Mouse (Mus musculus) right cerebral cortex, postnatal 10 days (tissue): ENCODE results near the gene Kif1b.

Experiments used
- DNase-seq, 2 experiments: peaks; one replicate each; pipeline ENCODE4 v3.0.0; 2021; ENCODE audit warnings: low spot score in 2 of 2

Kif1b gene

DNA sequence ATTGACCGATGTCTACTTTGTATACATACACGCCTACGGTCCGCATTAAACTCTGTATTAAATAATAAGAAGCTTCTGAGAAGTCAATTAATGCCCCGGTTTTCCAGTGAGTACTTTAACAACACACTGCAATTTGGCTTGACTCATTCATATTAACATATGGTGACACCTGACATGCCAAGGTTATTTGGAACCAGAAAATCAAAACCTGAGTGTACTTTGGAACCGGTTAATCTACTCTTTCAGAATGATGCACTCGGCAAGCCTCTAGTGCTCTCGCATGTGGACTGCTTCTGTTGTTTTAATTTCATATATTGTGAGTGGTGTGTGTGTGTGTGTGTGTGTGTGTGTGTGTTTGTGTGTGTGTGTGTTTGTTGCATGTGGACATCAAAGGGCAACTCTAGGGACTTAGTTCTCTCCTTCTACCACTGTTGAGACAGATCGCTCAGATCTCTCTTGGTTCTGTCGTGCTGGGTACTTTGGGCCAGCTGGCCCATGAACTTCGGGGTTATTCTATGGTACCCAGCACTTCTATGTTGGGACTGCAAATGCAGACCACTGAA, 6.9 kb upstream of the Kif1b start:
- no peak for DNase-seq

DNA sequence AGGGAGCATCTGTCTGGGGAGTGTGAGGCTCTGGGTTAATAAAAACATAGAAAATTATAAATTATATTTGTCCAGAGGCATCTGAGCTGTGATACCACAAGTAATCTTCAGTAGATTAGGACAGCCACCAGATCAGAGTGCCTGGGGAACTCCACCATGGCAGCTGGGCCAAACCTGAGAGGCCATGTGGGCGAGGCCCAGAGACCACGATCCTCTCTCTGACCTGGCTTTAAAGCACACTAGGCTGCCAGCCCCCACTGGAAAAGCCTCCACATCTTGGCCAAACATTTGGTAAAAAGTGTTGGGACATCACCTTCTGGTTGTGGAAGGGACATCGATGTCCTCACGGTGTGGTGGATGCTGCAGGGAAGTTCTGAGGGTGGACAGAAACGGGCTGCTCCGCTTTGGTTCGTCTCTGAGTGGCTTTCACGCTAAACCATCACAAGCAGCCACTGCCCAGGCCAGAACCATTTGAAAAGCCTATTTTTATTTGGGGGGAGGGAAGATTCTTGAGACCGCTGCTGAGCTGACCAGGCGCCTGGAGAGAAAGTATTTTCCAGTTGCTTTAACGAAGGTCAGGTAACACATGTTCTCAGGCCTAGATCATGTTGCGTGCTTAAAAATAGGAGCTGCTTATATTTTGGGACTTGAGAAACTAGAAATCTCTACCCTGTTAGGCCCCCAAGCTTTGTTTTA, 6.2 kb upstream of the Kif1b start:
- no peak for DNase-seq

DNA sequence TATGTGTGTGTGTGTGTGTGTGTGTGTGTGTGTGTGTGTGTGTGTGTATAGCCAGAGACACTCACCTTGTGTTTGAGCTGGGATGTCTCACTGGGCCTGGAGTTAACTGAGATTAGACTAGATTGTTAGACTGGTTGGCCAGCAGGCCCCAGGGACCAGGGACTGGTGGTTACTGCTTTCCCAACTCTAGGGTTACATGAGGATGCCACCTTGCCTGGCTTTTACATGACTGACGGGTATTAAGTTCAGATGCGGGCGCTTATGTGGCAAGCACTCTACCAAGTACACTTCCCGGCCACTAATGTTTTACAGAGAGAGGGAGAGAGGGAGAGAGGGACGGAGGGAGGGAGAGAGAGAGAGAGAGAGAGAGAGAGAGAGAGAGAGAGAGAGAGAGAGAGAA, 4.5 kb upstream of the Kif1b start:
- no peak for DNase-seq

DNA sequence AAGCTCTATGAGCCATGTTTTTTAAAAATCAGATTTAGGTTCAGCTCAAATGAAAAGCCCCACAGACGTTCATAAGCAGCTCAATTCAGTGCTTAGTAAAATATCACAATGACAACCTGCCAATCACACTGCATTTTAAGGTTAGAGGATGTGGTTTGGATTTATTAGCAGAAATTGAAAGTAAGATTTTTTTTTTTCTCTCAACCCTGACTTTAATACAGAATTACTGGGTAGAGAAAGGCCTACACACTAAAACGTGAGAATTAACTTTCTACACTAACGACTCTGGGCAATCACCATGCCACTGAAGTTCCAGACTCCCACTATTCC, 963 bp upstream of the Kif1b start:
- DNase-seq, result no peak

DNA sequence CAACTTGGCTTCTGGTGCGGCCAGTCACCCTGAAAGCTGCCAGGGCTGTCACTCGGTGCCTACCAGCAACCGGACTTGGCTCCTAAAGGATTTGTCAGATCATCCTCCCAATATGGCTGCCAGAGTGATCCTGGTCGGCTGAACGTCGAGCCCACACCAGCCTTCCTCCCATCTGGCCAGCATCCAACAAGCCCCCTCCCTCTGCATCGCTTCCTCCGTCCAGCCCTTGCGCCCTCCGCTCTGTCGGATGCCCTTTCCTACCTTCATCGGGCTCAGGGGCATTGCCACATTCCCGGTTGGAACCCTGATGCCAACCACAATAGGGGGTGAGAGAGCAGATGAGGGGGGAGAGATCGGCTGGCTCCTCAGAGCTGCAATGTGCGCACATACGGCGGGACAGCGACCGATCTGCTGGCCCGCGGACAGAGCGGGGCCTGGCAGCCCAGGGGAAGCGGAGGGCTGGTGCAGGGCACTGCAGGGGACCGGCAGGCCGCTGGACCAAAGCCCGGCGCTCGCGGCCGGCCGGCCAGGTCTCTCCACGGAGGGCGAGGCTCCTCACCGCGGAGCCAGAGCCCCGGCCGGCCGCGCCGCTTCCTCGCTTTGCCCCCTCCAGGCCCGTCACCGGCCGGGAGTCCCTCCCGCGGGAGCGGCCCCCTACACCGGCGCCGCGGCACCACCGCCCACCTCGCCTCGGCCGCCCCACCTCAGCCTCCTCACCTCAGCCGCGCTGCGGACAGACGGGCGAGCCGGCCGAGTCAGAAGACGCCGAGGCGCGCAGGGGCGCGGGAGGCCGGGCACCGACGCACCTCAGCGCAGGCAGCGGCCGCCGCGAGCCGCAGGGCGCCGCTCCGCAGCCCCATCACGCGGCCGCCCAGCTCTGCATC, 539 bp downstream of the Kif1b start:
- peak; percentile 84 to 88 for DNase-seq

DNA sequence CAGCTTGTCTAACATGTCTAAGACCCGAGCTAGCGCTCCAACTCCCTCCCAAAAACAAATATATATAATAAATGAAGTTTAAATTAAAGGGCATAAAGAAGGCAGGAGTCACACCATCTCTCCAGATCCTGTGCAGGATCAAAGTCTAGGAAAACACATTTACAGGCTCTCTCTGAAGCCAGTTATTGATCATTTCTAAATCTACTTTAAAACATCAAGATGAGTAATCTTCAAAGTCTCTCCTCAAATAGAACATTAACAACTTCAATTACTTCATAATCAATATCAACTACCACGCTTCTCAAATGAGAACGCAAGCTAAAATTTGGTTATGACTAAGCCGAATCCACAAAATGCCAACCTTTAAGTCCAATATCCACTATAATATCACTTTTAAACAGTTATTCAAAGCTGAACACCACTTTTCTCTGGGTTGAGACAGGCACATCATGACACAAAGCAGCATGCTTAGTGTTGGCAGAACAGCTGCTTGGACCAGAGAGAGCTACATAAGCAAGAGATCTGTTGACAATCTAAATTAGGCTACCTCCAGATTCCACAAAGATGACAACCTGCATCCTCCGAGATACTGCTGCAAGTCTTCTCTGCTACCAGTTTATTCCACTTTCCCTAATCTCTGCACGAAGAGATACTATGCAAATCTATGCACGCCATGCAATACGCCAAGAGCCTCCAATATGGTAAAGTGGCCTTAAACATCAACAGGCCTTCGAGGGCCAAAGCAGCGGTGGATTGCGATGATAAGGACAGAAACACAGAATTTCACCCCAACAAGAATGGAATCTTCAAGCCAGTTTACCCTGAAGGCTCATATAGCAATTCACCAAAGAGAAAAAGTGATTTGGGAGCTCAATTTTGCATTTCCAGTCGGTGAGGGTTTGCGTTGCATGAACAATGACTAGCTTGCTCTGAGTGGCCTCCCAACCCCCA, 1.5 kb downstream of the Kif1b start:
- DNase-seq, result no peak

DNA sequence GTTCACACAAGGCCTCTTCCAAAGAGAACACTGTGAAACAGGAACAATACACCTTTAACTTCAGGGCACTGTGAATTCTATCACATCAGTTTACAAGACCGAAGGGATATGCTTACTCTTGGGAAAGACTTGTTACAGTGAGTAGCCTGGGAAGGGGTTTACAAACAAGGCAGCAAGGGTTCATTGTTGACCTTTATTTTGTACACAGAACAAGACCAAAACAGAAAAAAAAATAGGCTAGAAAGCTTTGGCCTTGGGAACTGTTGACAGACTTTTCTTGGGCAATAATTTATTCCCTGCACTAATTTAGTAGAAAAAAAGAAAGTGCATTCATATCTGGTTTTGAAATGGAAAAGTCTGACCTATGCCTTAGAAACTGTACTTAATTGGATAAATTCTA, 3.0 kb downstream of the Kif1b start:
- DNase-seq, result no peak

DNA sequence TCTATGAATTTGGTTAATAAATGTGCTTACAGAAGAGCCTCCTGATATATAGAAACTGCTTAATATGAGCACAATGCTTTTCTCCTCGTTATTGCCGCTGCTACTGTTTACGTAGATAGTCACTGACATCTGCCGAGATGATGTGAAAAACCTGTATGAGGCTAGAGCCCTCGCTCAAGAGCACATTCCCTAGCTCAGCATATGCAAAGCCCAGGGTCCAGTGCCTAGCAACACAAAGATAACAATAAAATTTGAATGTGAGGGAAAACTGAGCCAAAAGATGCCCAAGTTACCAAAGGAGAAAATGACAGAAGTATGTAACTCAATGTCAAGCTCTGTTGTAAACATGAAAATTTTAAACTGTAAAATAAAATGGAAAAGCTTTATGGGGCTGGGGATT, 4.0 kb downstream of the Kif1b start:
- no peak for DNase-seq

DNA sequence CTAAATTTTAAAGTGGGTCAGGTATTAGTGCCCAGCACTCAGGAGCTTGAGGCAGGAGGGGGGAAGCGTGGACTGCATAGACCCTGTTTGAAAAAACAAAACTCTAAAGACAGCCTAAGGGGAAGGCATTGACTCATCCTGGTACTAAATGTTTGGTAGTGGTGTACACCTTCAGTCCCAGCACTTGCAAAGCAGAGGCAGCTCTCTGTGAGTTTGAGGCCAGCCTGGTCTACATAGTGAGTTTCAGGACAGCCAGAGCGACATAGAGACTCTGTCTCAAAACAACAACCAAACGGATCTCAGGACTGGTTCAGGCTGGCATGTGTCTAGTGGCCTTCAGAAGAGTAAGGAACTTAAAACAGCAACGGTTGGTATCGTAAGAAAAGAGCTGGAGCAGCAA, 4.7 kb downstream of the Kif1b start:
- DNase-seq, result no peak

DNA sequence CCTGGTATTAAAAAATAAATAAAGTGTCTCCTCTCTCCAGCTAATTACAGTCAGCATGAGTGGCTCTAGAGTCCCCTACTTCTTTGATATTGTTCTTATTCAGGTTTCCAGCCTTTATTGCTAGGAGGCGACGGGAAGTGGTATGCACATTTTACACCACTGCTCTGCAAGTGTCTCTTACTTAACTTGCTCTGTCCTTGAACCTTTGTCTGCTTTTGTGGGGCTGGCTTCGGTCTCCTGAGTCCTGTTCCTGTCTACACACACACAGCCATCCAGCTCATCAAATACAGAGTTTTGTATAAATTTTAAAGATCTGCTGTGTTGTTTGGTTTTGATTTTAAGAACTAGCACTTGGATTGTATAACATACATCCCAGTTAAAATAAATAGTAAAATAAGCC, 5.4 kb downstream of the Kif1b start:
- no peak for DNase-seq

DNA sequence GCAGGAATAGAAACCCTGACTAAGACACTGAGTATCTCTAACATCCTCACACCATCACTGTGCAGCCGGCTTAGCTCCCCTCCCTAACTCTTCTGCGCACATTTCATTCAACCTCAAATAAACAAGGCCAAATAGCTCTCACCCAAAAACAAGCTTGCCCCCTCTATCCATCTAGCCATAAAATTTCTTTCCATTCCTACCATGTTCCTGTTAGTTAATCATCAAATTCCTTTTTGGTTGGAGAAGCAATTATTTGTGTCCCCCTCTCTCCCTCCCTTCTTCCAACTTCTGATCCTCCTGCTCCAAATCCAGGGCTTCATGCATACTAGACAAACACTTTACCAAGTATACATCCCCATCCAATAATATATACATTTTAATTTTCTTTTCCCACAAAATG, 11.0 kb downstream of the Kif1b start:
- no peak for DNase-seq

DNA sequence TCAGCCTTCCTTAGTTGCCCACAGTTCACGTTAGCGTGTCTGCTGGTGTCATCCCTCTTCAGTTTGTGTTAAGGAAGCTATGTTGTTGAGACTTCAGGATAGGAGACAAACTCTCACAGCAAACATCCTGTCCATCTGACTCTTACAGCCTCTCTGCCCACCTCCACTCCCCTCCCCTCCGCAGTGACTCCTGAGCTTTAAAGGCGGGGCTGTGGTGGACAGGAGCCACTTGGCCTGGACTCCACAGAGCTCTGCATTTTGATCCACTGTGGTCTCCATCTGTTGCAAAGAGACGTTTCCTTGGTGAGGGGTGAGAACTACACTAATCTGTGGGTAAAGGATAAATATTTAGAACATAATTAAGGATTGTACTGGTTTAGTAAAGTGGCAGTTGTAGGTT, 14.5 kb downstream of the Kif1b start:
- DNase-seq, result no peak

DNA sequence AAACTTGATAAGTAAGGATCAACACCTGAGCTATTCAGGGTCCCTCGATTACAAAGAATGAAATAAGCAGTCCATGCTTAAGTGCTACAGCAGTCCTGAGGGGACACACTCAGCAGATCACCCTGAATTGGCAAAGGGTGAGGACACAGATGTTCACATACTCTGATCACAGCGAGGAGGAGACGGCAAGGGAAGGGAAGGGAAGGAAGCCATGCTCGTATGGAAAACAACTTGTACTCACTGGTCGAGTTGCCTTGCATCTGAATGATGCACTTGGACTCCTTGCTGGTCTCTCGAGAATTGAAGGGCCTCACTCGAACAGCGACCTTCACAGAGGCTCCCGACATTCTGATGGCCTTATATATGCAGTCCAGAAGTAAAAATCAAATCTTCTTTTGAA, 16.4 kb downstream of the Kif1b start:
- DNase-seq, result no peak

DNA sequence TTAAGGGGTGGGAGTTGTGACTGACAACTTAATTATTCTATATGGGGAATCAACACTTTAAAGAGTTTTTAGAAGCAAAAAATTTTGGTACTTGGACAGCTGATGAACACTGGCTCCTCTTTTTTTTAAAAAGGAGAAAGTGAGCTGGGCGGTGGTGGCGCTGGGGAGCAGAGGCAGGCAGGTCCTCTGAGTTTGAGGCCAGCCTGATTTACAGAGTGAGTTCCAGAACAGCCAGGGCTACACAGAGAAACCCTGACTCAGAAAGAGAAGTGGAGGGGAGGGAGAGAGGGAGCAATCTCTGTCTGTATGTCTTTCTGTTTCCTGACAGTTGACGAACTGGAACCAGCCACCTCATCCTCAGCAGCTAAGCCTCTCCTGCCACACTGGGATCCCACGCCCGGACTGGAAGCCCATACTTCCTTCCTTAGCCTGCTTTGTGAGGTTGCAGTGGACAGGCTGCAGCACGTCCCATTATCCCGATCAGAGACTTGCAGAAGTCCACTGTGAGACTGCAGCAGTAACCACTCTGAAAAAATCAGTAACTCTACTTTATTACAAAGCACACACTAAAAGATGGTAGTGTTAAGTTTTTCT, 17.2 kb downstream of the Kif1b start:
- no peak for DNase-seq

DNA sequence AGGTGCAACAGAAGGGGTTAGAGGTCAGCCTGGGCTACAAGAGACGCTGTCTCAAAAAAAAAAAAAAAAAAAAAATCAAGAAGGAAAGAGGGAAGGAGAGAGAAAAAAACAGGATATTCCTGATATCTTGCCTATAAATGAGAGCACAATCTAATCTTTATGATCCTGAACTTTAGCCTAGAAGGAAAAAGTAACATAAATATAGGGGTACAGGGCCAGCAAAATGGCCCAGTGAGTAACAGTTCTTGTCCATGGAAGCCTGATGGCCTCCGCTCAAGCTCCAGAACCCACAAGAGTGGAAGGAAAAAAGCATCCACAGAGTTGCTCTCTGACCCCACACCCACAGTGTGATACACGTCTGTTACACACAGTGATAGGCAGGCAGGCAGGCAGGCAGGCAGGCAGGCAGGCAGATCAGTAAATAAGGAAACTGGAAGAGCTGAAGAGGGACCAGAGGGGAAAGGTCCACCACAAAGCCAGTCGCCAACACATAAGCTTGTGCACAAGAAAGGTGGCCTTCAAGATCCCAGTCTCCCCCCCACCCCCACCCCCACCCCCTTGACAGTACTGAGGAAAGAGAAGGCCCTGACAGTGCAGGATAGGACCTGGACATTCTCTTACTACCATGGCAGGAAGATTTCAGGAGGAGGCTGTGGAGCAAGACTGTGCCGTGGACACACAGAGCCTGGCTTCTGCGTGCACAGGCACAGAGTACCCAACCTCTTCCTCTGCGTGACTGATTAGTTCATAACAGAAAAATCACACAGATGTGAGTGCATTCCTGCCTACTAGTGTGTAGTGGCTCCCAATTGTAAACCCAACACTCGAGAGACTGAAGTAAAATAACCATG, 21.0 kb downstream of the Kif1b start:
- DNase-seq, result no peak

DNA sequence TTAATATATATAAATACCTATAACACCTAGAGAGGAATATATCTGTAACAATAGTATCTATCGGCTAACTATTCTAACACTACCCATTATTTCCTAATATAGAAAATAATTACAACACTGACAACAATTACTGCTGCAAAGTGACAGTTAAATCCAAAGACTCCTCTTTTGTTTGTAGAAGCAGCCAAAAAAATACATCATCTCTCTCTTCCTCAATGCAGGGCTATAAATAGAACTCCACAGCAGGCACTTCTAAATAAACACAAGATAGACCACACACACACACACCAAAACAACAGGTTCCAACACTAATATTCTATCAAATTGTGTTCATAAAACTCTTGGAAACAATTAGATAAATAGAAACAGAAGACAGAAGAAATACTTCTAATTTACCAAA, 21.8 kb downstream of the Kif1b start:
- no peak for DNase-seq

DNA sequence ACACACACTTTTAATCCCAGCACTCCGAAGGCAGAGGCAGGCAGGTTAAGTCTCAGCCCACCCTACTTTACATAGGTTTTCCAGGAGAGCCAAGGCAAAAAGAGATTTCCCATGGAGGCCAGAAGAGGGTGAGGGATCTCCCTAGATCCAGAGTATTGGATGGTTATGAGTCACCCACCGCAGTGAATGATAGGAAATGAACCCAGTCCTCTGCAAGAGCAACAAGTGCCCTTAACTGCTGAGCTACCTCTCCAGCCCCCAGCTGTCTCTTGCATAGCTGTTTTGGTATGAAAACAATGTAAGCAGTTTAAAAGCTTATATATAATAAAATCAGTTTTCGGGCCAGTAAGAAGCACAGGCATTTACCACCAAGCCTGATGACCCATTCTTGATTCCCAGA, 24.5 kb downstream of the Kif1b start:
- DNase-seq, result no peak

DNA sequence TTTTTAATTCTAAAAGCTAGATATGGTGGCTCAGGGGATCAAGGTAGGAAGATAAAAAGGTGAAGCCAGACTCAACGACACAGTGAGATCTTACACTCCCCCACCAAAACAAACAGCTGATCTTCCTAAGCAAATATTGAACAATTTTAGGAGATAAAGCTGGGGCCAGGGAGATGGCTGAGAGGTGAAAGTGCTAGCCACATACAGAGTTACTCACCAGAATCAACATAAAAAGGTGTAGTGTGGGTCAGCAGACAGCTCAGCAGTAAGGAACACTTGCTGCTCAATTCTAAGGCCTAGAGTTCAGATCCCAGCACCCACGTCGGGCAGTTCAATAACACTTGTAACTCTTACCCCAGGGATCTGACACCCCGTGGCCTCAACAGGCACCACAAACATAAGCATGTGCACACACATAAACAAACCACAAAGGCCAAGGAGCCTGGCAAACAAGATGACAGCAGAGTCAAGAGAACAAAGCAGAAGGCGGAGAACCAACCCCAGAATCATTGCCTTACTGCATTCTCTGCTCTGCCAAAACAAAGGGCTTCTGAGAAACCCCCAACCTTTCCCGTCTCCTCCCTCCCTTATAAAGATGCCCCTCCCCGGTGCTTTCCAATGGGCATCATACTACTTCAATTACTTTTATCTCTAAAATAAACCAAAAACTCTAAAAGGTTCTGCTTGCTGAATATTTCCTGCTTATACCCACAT, 25.3 kb downstream of the Kif1b start:
- DNase-seq, result no peak

DNA sequence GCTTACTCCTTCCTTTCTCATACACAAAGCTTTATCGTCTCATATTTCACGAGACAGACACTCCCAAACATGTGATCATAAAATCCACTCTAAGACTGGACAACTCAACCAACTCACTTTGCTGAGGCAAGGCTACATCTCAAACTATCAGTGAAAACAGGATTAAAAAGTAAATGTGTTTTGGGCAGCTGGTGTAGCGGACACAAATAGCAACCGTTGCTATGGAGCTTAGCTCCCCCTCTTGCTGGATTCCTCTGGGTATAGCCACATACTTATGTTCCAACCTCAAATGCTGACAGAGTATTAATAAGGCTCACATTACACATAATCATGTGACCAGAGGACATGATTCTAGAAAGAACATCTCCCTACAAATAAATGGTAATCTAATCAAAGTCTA, 29.9 kb downstream of the Kif1b start:
- DNase-seq, result peak in 1 of 2 experiments; percentile 60

DNA sequence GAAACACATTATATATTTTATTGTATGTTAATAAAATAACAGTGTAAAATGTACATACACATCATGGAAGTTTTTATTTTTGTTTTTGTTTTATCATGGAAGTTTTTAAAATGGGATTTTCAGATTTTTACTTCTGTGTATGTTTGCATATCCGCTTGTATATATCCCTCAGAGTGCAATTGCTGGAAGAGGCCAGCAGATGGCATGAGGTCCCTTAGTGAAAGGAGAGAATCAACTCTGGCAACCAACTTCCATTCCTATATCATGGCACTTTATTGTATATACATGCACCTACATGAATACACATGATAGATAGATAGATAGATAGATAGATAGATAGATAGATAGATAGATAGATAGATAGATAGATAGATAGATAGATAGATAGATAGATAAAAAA, 34.4 kb downstream of the Kif1b start:
- DNase-seq, result no peak
